Mouse (Mus musculus) olfactory bulb, adult 2 months (tissue): ENCODE measurements around the gene Hoxd8. TPM values are rescaled to one million over a fixed set of nuclear protein-coding genes. Genes with fewer than 3 reads are reported as not detected.
A peak's percentile ranks its signal among the peaks of the same experiment; 100 is the strongest.

Experiments used
- H3K27ac ChIP-seq: fragments of 200-500 bp; 2 replicates; pipeline ENCODE4 v1.5.1; 2012; ENCODE audit warnings: low read depth, low read length; ENCODE audit not compliant: insufficient read depth
- H3K4me1 ChIP-seq: fragments of 200-500 bp; 2 replicates; pipeline ENCODE4 v1.6.1; 2012; ENCODE audit warnings: low read length; ENCODE audit not compliant: control insufficient read depth, insufficient read depth
- H3K4me3 ChIP-seq: fragments of 200-500 bp; 2 replicates; pipeline ENCODE4 v1.5.1; 2012; ENCODE audit warnings: mild to moderate bottlenecking, low read depth, low read length, moderate library complexity; ENCODE audit not compliant: insufficient read depth
- CTCF ChIP-seq: fragments of 200-500 bp; IDR thresholded peaks from 2 replicates; pipeline ENCODE4 v1.5.1; 2012; ENCODE audit warnings: low read depth, mild to moderate bottlenecking, low read length, moderate library complexity; ENCODE audit not compliant: insufficient read depth
- POLR2A ChIP-seq: fragments of 200-500 bp; IDR thresholded peaks from 2 replicates; pipeline ENCODE4 v1.6.1; 2012; ENCODE audit warnings: mild to moderate bottlenecking, low read depth, low read length, moderate library complexity; ENCODE audit not compliant: insufficient read depth
- WGBS: fragments of 180-500 bp; shearing (Covaris S2); methylation state at CpG from one replicate; pipeline ENCODE4 v1.1.7; 2018; 5-methylcytosine and 5-hydroxymethylcytosine counted together
- polyA plus RNA-seq: library from polyadenylated mRNA; stranded (reverse); fragments of >200 nt; gene quantifications from 2 replicates; pipeline ENCODE4 v1.2.4, GENCODE M21; 2012; ENCODE audit warnings: low replicate concordance; ENCODE audit not compliant: missing spikeins, insufficient read depth, insufficient read length

The Hoxd8 gene
- polyA plus RNA-seq: not detected in 2 replicates

DNA sequence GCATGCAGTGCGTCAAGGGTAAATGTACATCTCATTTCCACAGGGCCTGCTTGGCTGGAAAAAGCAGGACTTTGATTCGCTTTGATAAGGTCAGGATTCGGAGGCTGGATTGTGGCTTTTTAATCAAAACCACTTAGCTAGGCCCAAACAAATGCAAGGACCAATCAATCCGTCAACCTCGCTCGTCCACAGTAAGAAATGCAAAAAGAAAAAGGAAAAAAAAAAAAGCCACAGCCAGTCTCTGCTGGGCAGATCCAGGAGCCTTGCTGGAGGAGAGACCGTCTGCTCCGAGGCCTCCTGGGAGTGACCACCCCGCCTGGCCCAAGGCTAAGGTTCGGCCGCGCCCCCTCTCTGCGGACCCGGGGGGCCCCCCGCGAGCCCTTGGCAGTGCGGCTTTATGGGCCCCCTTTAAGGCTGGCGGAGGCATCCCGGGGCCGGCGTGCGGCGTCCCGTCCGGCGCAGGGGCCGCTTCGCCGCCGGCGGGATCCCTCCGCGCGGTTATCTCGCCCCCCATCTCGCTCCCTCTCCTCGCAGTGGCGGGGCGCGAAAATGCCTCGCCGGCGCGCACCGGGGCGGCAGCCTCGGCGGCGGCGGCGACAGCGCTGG, at the start of gene Hoxd8:
Gene Hoxd8, plus strand, starts transcription at position 223 of the 606 bp plus-strand sequence.
- H3K4me1 ChIP-seq: 0 out of 2 replicates have a peak, but pooled peaks cover 3% of the 10 kb centered on the region
- 2% methylated on average over 48 of the region's 52 CpGs for WGBS
- H3K4me3 ChIP-seq: peak within 1 kb of the TSS; percentile 13; the same call in 1 of the 2 replicates
- no peak for TF ChIP-seq CTCF
- TF ChIP-seq POLR2A: no peak
- no peak within 1 kb of the TSS for H3K27ac ChIP-seq

DNA sequence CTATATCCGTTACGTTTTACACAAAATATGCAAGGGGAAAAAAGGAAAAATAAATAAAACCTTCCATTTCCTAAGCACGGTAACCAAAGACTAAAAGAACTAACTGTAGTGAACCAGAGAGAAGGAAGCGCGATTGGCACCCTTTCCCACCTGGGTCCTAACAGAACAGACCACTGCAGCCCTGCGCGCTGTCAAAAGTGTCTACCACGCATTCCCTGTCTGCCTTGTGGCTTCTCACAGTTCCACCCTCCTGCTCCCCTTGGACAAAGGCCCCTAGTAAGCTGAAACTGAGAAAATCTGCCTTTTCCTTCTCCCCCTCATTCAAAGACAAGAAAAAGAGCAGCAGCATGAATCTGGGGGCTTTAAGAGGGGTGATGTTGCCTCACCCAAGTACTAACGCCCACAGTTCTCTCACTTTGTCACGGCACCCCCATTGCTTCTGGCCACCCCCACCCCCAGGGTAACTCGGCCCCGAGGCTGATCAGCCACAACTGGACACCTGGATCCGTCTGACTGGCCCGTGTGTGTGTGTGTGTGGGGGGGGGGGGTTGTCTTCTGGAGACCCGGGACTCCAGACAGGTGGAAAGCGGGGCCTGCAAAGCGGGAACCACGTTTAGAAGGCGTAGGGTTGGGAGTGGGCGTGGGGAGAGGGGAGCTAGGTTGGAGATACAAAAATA, 49.5 kb upstream of the Hoxd8 start:
- Histone ChIP-seq H3K4me3 (no peak overlapping the region), H3K4me1 (0 out of 2 replicates have a peak, but pooled peaks cover 3% of the 10 kb centered on the region), H3K27ac (no peak overlapping the region)
- TF ChIP-seq POLR2A (no peak), CTCF (no peak)
- whole genome bisulfite sequencing: 6% methylated on average over 20 of the region's 20 CpGs

DNA sequence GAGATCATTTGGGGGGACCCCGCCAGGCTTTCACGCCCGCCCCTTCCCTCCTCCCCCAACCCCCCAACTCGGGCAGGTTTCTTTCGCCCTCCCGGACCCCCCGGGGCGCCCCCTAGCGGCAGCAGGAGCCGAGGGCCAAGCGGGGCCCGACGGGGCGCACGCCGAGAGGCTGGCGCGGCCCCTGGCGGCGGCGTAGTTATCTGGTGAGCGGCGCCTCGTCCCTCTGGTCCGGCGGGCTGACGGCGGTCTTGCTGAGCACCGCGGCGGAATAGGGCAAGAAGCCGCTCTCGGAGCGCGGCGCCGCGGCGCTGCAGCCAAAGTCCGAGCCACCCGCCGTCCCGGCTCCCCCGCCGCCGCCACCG, 49.0 kb upstream of the Hoxd8 start:
- Histone ChIP-seq H3K27ac (no peak overlapping the region), H3K4me1 (0 out of 2 replicates have a peak, but pooled peaks cover 3% of the 10 kb centered on the region), H3K4me3 (no peak overlapping the region)
- TF ChIP-seq CTCF (no peak), POLR2A (no peak)
- WGBS: 4% methylated on average over 45 of the region's 47 CpGs

DNA sequence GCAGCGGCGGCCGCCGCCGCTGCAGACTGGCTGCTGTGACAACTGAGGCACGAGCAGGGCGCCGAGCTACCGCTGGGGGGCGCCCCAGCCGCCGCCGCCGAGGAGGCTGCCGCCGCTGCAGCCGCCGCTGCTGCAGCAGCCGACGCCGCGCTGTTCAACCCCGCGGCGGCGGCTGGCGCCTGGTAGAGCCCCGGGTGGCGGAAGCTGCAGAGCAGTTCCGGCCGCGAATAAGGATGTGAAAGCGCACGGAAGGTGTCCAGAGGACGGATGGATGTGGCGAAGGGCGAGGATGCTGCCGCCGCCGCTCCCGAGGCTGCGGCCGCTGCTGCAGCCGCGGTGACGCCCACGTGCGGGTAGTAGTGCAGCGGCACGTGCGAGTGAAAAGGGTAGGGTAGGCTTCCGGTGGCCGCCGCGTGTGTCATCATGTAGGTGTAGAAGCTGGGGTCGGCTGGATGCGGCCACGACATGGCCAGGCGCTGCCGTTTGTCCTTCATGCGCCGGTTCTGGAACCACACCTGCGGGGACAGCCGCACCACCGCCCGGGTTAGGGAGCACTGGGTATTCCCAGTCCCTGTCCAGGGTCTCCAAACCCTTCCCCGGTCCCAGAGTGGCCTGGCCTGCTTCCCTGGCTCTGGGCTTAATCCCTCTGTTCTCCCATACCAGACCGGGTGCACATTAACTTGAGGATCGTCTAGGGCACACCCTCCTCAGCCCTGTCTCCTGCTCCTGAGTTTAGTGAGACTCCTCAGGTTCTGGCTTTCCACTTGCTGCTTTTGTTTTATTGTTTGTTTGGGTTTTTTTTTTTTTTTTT, 48.4 kb upstream of the Hoxd8 start:
- Histone ChIP-seq H3K27ac (no peak overlapping the region), H3K4me1 (0 out of 2 replicates have a peak, but pooled peaks cover 3% of the 10 kb centered on the region), H3K4me3 (no peak overlapping the region)
- 3% methylated on average over 68 of the region's 69 CpGs for WGBS
- TF ChIP-seq POLR2A: no peak
- no peak for TF ChIP-seq CTCF

DNA sequence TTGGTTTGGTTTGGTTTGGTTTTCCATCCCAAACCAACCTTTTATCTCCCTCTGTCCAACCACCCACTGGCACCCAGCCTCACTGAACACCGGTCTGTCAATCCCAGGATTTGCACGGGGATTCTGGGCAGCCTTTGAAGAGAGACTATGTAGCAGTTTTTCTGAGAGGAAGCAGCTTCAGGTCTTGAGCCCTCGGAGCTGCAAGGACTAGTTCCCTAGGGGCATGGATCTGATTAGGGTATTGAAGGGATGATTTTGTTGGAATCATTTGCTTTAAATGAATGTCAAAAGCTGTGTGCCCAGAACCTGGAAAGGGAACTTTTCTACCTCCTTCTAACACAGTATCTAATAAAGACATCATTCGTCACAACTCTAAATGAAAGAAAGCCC, 47.8 kb upstream of the Hoxd8 start:
- H3K27ac ChIP-seq: no peak overlapping the region
- TF ChIP-seq POLR2A: no peak
- no peak for TF ChIP-seq CTCF
- 7% methylated on average over 4 of the region's 4 CpGs for WGBS
- no peak overlapping the region for H3K4me3 ChIP-seq
- 0 out of 2 replicates have a peak, but pooled peaks cover 3% of the 10 kb centered on the region for H3K4me1 ChIP-seq

DNA sequence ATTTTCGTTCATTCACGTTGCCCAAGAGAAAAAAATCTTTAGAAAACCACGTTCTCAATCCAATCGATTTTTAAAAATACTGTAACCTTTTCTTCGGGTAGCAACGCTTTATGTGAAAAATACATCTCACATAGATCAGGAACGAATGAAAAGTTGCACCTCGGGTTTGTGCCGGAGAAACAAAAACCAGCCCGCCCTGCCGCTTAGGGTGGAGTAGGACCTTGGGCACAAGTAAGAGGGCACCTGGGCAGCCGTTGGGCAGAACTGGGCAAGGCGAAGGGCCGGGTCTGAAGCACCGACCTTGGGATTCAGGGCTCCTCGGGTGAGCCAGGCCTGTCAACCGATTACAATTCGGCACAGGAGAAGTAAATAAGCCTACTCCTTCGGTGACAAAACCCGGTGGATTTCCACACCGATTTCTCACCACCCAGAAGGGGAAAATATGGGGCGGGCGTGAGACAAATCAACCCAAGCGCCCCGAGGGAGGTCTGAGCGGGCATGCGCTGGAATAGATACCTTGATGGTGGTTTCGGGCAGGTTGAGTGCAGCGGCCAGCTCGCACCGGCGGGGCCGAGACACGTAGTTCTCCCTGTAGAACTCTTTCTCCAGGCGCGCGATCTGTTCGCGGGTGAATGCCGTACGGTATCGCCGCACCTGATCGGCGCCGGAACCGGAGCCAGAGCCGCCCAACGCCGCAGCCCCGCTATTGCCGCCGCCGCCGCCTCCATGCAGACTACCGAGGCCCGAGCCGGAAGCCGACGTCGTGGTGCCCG, 47.0 kb upstream of the Hoxd8 start:
- WGBS: 4% methylated on average over 62 of the region's 62 CpGs
- TF ChIP-seq POLR2A: no peak
- TF ChIP-seq CTCF: no peak
- Histone ChIP-seq H3K4me1 (0 out of 2 replicates have a peak, but pooled peaks cover 3% of the 10 kb centered on the region), H3K27ac (no peak overlapping the region), H3K4me3 (no peak overlapping the region)

DNA sequence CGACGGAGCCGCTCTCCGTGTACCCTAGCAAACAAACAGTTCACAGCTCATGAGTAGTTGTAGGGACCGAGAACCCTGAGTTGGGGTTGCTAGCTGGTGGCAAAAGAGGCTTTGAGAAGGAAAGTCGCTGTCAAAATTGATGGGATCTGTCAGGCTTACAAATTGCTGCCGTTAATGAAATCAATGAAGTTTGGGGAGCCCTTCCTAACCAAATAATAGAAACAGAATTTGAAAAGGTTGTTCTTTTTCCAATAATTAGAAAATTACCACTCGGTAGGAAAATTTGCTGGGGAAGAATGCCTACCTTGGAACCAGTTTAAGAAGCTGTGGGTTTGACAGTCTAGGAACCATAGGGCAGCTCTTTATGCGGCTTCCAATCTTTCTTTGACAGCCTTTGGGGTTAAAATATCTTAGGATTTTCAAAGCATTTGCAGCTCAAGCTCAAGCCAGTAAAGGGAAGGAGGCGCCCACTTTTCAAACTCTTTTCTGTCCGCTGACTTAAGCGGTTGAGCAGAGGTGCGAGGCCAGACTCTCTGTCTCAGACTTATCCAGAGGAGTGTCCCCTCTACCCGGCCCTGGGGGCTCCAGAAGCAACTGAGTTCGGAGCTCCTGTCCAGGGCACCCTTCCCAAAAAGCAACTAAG, 46.3 kb upstream of the Hoxd8 start:
- no peak overlapping the region for H3K4me3 ChIP-seq
- H3K27ac ChIP-seq: no peak overlapping the region
- no peak for TF ChIP-seq POLR2A
- TF ChIP-seq CTCF: no peak
- 0 out of 2 replicates have a peak, but pooled peaks cover 3% of the 10 kb centered on the region for H3K4me1 ChIP-seq
- 3% methylated on average over 15 of the region's 15 CpGs for WGBS

DNA sequence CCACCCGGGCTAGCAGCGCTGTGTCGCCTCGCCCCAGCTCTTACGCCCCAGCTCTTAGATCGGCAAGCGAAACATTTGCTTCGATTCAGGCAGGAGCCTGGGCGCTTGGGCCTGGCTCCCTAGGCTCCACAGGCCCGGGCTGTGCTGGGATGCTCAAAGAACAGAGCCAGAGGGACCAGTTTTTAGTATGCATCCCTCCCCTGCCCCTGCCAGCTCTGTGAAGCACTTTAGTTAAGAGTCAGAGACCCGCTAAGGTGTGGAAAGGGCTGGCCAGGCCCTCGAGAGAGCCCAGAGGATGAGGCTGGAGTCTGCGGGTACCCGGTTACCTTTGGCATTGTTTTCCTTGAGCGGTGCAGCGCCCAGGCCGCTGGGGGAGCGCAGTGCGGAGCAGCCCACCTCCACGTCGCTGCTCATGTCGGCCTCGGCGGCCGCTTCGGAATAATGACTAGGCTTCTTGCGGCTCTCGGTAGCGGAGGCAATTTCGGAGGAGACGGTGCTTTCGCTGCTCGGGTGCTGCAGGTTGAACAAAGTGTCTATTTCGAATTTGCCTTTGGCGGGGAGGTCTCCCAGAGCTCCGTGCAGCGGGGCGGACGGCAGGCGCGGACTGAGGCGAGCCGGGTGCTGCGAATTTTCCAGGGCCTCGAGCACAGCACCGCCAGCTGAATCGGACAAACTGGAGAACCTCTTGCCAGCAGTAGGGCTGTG, 45.6 kb upstream of the Hoxd8 start:
- TF ChIP-seq POLR2A (no peak), CTCF (no peak)
- Histone ChIP-seq H3K4me1 (0 out of 2 replicates have a peak, but pooled peaks cover 3% of the 10 kb centered on the region), H3K4me3 (no peak overlapping the region), H3K27ac (no peak overlapping the region)
- 3% methylated on average over 47 of the region's 47 CpGs for WGBS
